Mouse (Mus musculus): Measurements from ENCODE around the gene Klhl29.

Klhl29 gene

DNA sequence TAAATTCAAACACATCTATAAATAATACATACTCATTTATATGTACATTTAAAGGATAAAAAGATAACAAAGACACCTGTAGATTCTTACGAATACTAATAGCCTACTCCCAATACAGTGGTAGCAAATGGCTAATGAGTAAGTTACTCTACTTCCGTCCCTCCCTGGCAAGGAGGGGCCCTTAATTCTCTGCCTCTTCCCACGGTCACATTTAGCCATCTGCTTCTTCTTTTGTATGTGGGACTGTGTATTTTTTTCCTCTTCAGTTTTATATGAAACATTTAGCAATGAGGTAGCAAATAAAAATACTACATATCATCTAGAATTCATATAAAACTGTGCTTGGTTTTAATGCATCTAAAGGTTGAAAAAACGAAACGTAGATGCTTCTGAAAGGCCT is 73.6 kb downstream of the Klhl29 start:
- DNase-seq (ENCODE audit: low spot score), result no peak

DNA sequence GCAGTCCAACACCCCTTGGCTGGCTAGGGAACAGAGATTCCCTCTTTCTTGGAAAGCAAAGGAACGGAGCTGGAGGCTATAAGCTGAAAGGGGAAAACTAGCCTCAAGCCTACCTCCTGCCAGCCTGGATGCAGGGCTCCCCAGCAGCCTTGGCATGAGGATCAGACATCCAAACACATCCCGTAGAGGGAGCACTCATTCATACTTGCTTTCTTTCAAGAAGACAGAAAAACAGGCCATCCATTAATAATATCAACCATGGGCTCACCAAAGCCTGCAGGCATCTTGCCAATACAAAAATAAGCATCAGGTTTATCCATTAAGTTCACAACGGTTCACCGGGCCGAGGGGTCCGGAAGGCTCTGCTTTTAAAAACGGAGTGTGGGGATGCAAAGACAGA is 79.1 kb downstream of the Klhl29 start:
- DNase-seq (ENCODE audit: low spot score), result no peak

DNA sequence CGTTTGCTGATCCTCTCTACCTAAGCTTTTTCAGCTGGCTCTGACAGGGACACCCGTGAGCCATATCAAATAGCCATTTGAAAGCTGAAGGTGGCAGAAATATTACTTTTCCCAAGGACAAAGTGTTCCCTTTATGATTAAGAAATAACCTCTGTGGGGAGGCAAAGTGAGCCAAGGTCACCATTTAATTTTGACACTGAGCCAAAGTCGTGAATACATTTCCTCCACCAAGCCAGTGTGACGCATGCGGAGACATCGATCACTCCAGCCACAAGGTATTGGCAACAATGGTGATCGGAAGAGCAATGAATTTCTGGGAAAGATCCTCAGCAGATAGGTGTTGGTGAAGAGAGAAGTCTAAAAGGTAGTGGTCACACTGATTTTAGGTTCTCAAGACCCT is 83.2 kb downstream of the Klhl29 start:
- no peak for DNase-seq (ENCODE audit: low spot score)

DNA sequence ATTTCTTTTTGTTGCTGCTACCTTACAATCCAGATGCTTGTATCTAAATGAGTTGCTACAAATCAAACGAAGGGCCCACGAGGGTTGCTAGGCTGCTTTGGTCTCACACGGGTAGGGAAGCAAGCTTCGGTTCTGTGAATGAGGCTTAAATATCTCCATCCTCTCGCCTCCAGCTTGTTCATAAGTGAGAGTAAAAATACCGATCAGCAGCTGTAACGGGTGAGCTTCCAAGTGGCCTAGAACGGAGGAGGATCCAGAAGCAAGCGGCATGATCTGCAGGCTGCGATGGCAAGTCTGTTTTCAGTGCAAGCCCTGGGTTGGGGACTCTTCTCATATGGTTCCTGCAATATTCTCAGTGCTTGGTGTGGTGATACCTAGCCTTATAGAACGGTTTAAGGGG is 89.9 kb downstream of the Klhl29 start:
- no peak for DNase-seq (ENCODE audit: low spot score)

DNA sequence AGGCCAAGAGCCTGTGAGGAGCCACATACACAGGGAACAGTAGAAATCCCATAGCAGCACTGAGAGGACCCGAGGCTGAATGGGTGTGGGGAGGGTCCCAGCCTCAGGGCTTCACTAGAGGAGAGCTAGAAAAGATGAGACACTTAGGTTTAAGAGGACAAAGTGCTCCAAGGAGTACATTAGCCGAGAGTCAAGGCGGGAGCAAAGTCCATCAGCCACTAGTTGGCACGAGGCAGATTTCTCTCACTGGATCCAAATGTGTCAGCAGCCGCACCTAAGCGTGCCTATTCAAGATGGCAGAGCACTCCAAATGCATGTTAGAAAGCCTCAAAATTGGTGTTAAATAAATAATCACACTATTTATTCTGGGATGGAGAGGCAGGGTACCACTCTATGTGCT is 90.5 kb downstream of the Klhl29 start:
- DNase-seq (ENCODE audit: low spot score), result no peak

DNA sequence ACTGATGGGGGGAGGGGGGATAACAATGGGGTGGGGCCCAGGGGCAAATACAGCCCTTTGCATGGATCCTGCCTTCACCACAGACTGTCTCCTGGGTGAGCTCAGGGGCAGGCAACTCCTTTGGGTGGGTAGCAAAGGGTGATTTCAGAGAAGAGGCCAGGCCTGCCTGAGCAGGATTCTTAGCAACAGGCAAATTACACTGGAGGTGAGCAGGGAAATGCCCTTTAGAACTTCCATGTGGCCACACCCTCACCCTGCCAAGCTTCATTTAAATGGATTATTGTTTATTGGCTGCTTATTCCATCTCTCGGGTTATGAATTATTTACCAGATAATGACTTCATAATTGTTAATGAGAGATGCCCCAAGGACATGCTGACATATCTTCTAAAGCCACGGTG is 91.8 kb downstream of the Klhl29 start:
- no peak for DNase-seq (ENCODE audit: low spot score)

DNA sequence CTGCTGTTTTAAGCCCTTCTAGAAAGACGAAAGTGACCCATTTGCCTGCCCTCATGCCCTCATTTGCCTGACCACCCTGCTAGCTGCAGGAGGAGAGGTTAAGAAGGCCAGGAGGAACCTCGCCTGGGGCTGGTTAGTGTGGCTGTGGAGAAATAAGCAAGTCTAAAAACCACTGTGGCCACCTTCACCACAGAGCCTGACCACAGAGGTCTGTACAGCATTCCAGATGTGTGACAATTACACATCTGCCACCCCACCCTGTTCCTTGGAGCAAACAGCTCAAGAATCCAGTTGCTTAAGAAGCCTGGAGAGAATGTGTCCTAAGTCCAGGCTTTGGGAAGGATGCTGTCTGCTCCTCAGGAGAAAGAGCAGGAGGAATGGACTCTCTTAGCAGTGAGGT is 92.9 kb downstream of the Klhl29 start:
- no peak for DNase-seq (ENCODE audit: low spot score)

DNA sequence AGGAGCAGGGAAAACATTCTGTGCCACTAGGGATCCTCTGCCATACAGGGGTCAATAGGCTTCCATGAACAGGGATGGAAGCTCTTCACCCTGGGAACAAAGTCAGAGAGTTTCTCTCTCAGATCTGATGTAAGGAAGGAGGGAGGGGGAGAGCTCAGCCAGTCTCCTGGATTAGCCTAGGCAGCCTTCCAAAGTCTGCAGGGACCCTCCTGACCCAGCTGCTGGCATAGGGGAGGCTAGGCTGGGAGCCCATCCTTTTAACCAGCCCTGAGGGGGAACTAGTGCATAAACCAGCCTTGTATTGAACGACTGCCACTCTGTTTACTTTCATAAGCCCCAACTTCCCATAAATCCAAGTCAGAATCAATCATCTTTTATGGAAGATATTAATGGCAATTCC is 95.6 kb downstream of the Klhl29 start:
- no peak for DNase-seq (ENCODE audit: low spot score)

DNA sequence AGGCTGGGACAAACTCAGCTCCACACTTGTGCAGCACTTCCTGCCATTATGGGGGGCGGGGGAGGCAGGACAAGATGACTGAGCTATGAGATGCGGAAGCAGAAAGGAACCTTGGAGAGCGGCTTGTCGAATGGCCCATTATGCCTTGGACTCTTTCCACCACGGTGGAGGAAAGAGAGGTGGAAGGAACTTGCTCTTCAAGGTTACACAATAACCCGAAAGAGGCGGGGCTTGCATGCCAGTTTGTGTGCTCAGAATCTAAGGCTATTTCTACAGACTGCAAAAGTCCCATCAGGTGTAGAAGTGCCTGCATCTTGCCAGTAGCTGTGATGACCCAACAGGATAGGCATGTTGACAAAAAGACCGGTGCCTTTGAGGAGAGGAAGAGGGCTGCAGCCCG is 98.5 kb downstream of the Klhl29 start:
- DNase-seq (ENCODE audit: low spot score), result peak; percentile 31

DNA sequence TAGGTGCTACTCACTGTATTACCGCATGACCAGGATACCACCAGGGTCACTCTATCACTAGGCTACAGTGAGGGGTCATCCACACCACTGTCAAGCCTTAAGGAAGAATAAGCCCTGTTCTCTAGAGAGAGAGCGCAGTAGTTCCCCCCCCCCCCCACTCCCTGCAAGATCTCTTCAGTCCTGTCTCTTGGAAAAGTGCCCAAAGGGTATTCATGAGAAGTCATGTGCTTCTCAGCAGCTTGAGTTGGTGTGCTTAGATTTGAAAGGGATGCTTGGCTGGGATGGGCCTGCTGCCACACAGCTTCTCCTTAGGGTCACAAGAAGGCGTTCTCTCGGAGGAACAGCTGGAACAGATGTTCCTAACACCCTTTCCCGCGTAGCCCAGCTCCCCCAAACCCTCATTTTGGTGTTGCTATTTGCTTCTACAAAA is 100.0 kb downstream of the Klhl29 start:
- DNase-seq (ENCODE audit: low spot score), result no peak

DNA sequence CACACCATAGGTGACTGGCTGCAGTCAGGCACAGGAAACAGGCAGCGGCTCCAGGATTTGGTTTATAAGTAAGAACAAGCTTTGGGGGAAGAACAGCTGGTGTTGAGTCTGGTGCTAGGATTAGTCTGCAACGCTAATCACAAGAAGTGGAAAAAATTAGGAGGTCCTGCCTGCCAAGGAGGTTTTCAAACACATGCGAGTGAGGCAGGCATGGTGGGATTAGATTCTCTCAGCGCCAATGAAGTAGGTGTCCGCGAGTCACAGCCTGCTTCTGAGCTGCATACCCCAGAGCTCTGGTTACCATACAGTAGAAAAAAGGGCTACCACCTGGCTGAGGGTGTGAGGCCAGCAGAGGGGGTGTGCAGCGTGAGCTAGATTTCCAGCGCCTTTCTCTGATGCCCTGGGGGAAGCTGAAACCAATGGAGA is 101.0 kb downstream of the Klhl29 start:
- no peak for DNase-seq (ENCODE audit: low spot score)

DNA sequence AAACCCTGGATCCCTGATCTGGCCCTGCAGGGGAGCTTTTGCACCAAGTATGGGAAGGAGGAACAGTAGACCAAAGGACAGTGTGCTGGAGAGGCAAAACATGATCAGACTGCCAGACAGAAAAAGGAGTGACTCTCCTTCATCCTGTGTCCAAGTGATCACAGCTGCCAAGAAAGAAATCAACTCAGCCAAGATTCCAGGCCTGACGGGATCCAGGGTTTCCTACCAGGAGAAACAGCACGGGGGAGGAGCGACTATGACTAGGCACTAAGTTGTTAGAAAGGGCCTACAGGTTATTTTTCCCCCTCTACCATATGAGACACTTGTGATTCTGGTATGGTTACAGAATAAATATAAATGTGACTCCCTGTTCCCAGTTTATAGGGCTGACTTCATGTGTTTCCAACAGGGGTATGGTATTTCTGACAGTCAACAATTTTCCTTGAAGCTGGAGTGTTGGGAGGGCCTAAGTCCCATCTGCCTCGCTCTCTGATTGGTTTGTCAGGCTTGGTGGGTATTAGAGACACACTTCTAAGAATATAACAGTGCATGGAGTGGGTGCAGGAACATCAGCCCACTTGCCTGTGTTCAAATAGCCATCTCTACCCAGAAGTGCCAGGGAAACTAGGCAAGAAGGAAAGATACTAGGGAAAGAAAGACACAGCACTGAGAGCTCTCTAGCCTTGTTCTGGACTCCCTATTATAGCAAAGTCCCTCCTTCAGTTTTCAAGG is 102.0 kb downstream of the Klhl29 start:
- no peak for DNase-seq (ENCODE audit: low spot score)

DNA sequence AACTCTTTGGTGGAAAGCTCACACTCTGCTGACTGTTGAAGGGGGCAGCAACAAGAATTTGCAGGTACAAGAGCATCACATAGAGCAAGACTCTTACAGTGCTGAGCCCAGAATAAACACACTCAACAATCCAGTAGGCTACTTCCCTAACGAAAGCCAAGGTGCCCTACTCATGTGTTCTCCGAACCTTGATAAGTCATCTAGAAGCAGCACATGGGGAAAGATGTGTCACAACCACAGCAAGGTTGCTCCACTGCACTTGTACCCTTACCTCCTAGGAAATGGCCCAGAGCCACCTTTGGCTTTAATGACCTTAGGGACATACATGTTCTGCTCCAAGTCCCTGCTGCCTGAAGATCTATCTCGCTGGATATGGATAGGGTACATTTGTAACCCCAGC is 105.0 kb downstream of the Klhl29 start:
- DNase-seq (ENCODE audit: low spot score), result no peak

DNA sequence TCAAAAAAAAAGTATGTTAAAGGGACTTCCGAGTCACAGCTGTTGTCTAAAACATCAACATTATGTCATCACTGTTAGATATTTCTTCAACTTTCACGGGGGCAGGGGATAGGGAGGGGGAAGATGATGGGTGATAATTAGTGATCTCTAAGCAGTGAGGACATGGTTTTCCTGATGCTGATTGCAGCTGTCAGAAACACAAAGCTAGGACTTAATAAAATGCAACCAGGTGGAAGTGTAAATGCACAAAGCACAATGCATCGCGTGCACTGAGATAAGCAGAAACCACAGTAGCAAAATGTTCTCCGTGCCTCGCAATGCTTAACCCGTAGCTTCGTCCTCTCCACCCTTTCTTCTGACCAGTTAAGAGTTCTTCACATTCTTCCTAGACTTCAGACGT is 105.5 kb downstream of the Klhl29 start:
- DNase-seq (ENCODE audit: low spot score), result no peak

DNA sequence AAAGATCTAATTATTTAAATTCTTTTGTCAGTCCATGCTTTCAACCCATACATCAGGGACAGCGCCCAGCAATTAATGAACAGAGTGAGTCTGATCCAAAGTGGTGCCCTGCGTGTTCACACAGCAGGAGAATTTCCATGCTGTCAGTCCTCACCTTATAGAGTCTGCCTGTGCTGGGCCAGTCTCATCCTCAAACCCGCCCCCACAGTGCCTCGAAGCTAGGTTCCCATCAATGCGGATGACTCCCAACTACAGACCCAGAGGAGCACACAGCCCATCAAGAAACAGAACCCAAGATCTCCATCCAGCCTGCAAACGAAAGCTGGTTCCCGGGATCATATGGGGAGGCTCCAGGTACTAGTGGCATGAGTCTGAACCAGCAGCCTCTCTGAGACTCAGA is 106.4 kb downstream of the Klhl29 start:
- no peak for DNase-seq (ENCODE audit: low spot score)

DNA sequence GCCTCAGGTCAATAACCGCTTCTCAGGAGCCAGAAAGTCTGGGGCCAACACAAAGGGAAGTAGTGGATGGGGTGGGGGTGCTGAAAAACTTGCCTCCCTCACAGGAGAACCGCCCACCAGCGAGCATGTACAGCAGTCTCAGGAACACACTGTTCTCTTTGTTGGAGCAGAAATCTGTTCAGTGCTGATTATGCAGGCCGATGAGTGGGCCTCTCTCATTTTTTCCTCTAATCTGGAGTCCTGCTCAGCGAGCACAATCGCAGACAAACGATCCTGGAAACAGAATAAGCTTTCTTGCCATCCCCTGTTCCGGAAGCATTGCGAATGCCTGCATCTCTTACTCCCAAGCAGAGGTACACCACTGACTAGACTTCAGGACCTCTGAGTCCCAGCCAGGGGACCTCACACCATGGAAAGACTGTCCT is 107.3 kb downstream of the Klhl29 start:
- DNase-seq (ENCODE audit: low spot score), result no peak

DNA sequence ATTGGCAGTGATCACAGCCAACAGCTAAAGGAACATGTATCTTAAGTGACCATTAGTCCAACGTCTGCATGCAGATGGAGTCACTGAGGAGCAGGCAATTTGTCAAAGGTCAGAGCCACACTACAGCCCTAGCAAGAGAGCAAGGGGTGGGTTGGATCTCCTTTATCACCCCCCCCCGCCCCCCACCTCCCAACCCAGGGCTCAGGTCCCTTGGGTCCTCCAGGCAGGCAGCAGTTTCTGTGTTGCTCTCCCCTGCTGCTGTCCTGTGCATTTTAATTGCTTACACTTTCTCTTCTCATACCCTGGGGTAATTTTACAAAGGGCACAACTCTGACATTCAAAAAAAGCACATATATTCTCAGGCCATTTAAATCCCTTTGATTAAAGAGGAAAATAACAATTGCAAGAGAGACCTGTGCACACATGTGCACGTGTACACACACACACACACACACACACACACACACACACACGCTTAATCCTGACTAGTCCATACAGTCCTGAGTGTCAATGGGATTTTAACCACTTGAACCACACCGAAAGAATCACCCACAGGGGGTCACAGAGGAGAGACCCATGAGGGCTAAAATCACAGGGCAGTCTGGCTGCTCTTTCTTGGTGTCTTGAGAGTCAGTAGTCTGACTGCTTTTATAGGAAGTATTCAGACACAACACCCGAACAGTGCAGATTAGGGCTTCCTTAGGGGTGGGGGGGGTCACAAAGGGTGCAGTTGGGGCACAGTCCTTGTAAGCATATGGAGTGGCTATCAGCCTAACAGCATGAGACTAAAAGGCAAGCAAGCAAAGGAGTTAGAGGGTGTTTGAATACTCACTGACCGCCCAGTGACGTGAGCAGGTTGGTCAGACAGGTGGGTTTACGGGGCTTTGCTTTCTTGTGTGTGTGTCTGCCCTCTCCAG is 108.0 kb downstream of the Klhl29 start:
- DNase-seq (ENCODE audit: low spot score), result no peak

DNA sequence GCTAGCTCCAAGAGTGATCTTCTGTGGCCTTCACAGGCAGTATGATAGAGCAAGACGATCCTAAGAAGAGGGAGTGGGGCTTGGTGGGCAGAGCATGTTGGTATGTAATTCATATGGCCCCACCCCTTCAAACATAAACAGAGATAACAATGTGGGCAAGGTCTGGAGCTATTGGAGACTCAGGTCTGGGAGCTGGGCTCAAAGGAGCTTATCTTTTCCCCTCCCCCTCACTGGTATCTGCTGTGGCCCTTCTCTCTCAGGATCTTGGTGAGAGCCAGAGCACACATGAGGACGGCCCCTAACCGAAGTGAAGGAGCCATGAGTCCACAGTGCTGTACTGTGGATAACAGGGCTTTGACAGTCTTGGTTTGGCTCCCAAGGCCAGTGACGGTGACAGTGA is 108.7 kb downstream of the Klhl29 start:
- peak; percentile 20 for DNase-seq (ENCODE audit: low spot score)

DNA sequence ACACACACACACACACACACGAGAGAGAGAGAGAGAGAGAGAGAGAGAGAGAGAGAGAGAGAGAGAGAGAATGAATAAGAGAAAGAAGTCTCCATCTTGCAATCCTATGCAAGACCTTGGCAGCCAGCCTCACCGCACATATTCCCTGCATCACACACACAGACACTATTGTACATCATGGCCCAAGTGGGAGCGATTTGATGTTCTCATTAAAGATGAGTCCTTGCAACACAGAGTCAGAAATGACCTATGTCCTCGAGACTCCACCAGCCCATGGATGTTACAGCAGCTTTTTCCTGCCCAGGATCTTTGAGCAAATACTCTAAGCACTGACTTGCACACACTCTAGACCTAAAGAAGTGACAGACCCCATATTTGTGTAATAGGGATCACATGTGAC is 114.0 kb downstream of the Klhl29 start:
- DNase-seq (ENCODE audit: low spot score), result no peak

DNA sequence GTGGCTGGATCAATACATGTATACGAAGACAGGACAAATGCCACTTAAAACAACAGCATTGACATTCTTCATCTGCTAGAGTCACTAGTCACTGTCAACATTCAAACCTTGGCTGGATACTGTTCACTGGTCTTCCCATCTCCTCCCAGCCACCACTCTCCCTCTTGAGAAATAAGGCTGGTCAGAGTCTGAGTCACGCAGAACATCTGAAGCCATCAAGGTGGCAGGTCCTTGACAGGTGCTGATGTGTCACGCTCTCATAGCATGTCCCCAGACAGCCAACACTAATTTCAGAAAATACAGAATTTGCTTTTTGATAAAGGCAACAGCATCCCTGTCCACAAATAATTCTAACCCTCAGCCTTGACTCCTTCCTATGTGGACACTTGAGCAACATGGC is 116.7 kb downstream of the Klhl29 start:
- no peak for DNase-seq (ENCODE audit: low spot score)

DNA sequence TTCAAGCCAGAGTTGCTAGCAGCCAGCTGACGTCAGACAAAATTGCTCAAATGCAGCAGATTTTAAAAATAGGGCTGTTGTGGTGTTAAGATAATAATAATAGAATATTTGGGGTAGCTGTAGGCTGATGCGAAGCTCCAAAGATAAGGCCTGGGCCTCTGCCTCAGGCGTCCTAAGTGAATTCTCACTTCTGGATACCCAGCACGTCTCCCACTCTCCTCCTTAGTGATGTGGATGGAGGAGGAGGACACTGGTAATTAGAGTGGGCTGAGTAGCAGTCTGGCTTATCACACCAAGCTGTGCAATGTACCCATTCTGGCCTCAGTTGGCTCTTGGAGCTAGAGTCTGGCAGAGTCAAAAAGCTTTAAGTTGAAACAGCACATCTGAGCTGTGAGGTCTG is 118.3 kb downstream of the Klhl29 start:
- no peak for DNase-seq (ENCODE audit: low spot score)

DNA sequence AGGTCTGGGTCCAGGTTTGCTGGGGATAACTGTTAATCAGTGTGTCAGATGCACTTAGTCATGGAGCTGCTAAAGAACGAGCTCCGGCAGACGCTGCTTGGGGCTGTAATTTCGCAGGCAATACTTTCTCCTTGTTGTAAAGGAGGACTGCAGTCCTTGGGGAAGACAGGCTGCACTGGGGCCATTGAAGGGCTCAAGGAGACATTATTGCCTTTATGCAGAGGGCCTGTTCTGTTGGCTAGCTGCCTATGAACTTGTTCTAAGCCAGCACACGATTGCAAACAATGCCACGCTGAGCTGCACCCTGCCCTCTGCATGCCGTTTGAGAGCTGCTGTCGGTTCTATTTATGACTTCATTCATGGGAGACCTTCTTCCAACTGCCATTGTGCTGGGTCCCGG is 120.4 kb downstream of the Klhl29 start:
- no peak for DNase-seq (ENCODE audit: low spot score)

DNA sequence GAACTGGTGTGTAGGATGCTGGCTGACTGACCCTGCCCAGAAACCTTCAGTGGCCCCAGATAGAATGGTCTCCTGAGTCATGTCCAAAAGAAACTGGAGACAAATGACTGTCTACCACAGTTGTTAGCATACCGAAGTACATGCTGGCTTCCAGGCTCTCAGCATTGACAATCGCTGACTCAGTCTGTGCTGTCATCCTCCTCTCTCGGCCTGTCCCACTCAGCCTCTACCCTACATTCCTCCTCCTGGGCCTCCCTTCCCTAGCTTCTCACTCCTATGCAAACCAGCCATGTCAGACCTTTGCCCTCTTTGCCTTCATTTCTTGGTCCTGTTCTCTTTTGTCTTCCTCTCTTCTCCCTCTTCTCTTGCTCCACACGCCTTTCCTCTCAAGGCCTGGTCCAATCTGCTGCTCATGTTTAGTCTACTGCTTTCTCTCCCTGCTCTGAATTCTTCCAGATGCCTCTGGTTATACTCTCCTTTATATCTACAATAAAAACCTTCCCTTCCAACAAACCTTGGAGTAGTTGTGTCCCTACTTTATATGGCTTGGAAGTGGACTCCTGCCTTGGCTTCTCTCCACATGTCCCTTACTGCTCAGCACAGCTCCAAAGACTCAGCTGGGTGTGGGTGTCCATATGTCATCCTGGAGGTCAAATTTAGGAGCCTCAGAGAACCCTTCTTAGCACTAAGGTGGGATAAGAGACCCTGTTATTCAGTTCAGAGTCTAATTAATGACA is 121.1 kb downstream of the Klhl29 start:
- DNase-seq (ENCODE audit: low spot score), result no peak
